Mouse (Mus musculus): ENCODE measurements at regions not wholly inside any gene's neighbourhood (a gene's known extent, or its start where the extent isn't known, plus 50 kb on each side); places are given as distances from the start of the nearest gene placed in this dataset.
A peak's percentile ranks its signal among the peaks of the same experiment; 100 is the strongest.
"Not testable (repeated sequence)": the region's sequence is repeated elsewhere in the genome, so short reads cannot be mapped to it uniquely, and the experiment has no call there.

DNA sequence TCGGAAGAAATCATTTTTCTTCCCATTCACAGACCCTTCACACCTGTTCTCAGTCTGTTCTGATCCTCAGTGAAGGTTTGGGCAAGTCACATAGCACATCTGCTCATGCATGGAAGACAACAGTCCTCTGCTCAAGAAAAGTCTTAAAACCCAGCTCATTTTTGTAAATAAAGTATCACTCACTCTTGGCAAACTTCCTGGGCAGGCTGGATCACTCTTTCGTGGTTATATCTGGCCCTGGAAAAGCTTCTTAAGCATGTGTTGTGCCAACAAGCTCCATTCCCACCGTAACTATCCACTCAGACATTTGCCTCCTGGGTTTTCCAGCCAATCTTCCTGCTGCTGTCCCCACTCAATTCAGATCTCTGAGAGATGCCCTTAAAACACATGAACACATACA, 103.2 kb upstream of the Cep85l start:
- DNase-seq = no peak

DNA sequence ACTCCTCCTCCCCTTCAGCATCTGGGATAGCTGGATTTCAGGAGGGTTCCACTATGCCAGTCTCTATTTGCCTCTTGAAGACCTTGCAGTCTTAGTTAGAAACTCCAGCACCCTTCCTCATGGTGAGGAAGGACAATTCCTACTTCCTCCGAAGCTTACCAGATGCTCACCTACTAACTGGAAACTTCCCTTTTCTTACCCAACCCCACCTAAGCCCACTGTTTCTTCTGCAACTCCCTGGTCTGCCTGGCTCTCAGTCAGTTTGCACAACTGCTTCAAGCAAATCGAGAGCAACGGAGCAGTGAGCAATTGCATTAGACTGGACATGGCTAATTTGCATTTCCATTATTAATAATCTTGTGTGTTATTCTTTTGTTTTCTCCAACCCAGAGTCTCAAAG, 90.5 kb upstream of the Cep85l start:
- no peak for DNase-seq

DNA sequence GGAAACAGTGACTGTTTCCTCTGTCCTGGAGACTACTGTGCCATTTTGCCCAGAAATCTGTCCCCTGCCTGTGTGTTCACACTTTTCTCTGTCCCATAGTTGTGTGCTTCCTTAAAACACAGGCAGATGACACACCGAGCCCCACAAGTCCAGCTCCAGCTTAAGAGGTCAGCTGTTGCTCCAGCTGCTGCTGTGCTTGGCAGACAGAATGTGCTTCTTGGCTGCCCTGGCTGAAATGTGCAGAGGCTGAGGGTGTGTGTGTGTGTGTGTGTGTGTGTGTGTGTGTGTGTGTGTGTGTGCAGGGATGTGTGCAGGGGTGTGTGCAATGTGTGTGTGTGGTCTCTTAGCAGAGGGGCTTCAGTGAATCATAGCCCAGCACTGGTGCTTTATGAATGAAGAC, 89.9 kb upstream of the Cep85l start:
- DNase-seq = no peak

DNA sequence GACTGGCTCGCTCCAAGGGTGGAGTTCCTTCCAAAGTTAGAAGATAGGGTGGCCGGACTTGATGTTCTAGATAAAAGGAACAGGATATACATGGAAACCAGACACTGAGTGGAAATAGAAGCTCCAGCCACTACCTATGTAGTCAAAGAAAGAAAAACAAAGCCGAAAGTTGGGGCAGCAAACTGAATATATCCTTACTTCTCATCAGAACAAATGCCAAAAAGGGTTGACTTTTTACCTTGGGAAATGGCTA, 88.5 kb upstream of the Cep85l start:
- DNase-seq = no peak

DNA sequence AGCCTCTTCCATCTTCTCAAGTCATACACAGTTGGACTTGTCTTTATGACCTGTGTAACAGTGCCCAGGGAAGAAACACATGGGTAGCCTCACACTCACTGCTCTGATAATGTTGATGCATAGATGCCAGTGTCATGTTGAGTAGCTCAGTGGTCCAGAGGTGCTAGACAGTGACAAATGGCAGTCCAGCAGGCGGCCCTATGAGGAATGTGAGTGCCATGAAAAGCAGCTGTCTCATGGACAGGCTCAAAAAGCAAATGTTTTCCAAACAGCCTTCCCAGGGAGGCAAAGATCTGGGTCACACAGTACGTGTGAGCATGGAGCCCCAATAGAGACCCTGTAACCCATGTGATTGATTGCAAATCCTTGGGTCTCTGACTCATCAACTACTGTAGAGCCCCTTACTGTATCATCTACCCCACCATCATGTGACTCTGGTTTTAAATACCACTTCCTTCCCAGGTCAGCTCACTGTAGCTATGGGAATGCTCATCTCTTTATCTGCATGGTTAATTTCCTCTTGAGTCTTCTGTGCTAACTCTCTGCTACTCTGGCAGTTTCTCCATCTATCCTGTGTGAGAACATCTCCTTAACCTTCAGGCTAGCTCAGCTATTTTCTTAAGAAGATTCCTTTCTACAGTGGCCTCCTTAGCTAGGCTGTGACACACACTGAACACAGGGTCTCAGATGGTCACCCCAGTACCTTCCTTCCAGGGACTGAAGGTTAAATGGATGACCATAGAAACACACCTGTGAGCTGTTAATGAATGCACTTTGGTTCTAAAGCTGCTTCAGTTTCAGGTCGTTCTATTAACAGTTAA, 87.9 kb upstream of the Cep85l start:
- DNase-seq = no peak

DNA sequence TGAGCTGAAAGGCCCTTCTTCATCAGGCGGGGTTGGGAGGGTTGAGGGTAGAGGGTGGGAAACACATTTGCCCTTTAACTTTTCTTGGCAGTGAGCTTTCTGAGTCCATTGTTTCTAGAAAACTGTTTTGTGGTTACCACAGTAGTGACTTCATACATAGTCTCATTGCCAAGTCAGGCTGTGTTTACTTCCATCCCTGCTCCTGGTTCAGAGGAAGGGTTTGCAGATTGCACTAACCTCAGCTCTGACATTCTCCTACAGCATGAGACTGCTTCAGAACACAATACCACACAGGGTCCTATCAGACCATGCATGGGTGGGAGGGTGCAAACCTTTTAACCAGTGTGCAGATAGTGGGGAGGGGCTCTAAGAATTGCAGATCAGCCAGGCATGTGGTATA, 87.1 kb upstream of the Cep85l start:
- no peak for DNase-seq

DNA sequence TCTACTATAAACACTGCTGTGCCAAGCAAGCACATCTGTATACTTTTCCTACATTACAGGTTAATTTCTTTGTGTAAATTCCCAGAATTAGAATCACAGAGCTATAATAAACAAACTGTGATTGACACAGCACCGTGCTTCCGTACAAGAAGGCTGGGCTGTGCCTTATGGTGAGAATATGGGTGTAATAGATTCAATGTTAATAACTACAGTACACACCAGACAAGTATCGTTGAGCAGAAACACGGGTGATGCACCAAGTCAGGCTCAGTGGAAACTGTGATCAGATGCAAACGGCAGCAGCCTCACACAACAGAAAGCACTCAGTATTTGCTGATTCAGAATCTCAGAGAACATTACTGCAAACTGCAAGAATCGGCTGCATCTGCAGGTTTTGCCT, 86.5 kb upstream of the Cep85l start:
- DNase-seq = no peak

DNA sequence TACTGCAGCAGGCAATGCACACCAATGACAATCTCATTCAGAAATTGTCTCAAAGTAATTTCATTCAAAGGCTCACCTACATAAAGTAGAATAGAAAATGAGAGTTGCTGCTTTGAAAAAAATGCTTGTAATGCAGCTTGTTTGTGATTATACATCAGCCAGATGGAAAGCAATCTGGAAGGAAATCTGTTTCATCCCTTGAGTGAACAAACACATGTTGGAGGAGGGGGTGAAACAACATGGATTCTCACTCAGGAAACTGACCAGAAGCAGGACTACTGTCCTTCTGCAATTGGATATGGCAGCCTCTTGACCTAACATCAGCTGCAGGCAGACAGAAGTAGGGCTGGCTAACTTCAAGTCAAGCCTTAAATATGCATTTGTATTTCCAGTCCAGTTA, 84.8 kb upstream of the Cep85l start:
- DNase-seq = no peak

DNA sequence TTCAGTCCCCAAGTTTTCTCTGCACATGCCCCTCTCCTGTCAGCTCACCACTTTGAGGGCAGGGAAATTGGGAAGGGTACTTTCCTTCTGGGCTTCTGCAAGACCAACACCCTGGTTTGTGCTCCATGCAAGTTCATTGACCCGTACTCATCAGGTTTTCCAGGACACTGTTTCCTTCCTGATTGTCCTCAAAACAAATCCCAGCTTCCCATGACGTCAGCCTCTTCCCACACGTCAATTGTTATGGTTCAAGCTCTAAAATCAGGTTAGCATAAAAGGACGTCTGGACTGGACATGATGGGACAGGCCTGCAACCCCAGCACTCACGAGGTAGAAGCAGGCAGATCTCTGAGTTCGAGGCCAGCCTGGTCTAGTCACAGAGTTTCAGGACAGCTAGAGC, 84.3 kb upstream of the Cep85l start:
- DNase-seq = no peak

DNA sequence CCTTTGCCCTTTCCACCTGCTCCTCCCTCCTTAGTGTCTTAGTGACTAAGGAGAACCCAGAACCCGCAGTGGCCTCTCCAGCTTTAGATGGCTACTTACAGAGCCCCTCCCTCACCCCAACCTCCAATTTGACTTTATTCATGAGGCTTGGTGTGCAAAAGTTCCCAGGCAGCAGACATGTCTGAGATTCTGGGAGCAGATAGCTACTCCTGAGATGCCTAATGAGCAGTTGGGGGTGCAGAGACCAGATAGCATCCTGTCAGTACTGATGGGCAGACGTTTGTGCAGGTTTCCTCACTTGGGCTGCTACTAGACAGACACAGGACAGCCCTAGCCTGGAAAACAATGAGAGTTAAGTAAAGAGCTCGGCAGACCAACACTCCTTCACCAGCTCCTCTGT, 83.7 kb upstream of the Cep85l start:
- no peak for DNase-seq

DNA sequence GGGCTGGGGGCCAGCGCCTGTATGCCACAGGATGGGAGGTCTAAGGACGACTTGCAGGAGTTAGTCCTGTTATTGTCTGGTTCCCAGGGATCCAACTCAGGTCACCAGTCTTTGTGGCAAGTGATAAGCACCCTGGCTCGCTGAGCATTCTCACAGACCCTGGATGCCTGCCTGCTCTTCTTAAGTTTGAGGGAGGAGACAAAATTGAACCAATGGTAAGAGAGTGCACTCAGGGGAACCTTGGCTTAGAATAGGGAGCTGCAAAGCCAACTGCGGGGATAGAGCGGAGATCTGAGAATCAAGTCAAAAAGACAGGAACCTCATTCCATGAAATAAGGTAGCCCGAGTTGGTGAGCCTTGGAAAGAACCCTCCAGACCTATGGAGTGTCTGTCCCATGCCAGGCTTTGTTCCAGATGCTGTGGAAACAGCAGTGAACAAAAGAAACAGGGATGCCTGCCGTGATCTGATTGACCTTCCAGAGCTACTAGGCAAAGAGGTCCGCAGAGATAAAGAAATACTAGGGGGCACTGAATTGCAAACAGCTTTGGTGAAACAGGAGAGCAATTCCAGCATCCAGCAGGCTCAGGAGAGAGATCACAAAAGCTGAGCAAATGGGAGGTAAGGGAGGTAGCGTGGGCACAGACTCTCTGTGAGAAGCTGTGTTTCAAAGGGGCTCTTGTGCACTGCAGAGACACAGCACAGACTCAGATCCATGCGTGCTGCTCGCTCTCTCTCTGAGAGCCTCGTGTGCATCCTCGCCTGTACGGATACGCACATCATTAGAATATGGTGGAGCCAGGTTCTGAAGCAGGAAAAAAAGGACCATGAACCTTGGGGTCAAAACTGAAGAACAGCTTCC, 82.9 kb upstream of the Cep85l start:
- no peak for DNase-seq

DNA sequence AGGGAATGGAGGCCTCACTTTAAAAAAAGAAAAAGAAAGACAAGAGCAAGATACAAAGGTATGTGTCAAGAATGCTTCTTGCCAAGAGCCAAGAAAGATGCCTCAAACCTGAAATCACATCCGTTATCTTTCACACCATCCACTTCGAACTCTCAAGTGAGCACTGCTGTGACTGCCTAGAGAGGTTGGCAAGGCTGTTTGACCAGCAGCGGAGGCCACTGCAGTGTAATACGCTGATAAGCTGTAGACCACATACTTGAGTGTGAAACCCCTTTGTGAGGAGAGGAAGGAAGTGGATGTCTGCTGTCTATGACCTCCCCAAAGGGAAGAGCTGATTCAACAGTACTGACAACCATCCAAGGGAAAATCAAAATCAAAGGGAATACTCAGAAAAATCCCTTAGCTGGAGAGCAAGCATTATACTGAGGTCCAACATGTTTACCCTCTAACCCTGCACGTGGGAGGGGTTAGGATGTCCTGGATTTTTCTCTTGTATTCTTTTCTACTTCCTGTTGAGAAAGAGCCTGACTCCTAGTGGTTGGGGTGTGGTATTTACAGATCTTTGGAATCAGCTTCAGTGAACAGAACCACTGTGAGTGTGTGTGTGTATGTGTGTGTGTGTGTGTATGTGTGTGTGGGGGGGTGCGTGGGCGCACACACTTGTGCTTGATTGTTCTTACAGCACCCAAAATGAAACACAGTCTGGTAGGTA, 81.5 kb upstream of the Cep85l start:
- no peak for DNase-seq

DNA sequence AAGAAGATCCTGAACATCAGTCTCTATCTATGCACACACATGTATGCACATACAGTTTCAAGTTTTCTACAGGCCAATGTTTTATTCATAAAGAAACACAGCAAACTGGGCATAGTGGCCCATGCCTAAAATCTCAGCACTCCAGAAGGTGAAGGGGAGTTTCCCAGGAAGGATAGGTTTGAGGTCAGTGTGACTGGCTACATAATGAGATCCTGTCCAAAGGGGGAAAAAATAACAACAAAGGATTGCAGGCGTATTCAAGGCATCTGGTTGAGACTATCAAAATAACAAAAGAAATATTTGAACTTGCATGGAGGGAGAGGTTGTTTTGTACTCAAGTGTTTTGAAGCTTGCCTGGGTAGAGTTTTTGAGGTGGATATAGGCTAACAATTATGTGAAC, 80.0 kb upstream of the Cep85l start:
- DNase-seq = not testable (repeated sequence)

DNA sequence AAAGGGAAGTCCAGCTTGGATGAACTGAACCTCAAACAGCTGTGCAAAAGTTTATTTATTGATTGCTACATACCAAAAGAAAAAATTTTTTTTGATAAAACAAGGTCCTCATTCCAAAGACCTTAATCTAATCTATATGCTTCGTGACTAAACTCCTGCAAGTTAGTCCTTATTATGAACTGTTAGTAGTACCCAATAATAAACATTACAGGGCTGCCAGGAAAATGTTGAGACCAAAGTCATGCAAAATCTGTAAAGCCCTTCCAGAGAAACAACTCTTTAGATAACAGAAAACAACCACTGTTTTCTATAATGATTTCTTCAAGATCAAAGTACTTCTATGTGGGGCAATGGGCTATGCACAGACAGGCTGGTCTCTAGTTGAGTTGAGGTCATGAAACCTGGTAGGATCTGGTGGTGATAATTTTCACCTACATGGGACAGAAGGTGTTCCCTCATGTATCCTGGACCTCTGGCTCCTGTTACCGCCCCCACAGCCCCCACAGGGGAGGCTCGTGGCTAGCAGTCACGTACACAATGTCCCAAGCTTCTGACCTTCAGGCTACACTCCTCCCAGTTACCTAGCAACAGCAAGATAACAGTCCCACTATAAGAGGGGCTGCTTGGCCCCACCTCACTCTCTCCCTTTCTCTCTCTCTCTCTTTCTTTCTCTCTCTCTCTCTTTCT, 76.4 kb upstream of the Cep85l start:
- DNase-seq = no peak

DNA sequence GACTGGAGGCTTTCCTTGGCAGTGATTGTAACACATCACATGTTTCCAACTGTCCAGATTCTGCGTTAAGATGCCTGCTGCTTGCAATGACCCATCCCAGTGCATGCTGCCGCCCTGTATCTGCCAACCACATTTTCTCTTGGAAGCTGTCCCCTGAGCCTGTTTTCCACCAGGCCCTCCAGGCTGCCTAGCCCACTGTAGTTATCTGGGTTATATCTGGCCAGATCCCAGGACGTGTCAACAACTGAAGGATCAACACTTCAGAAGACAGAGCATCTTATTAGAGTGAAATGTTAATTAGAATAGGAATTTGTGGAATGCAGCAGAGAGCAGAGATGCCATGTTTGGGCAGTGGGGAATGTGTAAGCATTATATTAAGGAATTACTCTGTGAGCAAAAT, 65.0 kb upstream of the Cep85l start:
- no peak for DNase-seq

DNA sequence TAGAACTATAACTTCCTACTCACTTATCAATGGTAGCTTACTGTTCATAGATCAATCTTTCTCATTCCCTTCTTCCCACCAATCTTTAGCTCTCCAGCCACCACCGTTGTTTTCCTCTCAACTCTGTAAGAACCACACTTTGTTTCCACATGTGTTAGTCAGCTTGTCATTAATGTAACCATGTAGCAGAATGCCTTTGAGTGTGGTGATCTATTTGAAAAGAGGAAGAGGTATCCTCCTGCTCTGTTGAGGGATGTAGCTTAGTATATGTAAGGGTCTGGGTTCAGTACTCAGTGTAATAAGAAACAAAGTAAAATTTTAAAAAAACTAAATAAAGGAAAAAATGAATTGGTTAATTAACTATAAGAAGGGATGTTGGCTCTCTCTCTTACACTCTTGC, 63.7 kb upstream of the Cep85l start:
- DNase-seq = no peak

DNA sequence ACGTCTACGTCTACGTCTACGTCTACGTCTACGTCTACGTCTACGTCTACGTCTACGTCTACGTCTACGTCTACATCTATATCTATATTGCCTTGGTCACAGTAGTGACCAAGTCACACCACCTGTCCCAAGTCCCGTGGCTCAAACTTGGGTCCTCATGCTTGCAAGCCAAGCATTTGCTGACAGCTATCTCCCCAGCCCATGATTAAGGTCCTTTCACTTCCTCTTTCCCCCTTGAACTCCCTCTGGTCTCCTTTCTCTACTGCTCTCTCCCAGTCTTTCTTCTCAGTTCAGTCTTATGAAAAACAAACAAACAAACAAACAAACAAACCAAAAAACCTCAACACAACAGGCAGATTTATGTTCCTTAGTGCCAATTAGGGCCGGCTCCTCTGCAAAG, 63.2 kb upstream of the Cep85l start:
- DNase-seq = no peak

DNA sequence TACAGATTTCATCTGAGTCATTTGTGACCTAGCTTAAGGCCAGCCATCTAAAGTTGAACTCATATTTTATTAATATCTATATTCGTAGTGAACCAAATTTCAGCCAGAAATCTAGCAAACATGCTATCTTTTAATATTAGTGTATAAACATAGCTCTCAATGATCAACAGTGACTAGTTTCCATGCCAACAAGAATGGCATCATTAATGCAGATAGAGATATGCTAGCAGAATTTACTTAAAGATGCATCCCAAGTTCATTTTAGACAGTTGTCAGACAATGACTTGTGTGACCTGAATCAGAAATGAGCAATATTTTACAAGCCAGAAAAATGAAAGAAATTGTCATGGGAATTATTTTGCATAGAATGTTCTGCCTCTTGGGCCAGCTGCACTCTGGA, 60.5 kb upstream of the Cep85l start:
- no peak for DNase-seq

DNA sequence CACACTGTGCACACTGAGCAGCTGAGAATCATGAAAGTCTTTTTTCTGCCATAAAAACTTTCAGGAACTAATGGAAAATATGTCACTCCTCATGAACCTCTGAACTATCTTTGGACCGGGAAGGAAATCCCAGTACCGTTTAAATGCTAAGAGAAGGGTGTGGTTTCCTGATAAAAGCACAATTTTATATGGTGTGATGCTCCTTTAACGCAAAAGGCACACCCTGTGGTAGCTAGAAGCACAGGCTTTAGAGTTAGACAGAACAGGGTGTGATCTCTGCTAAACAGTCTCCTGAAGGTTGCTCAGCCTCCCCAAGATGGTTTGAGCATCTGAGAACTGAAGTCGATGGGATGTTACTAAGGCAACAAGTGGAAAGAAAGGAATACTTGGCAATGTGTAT, 58.6 kb upstream of the Cep85l start:
- DNase-seq = no peak

DNA sequence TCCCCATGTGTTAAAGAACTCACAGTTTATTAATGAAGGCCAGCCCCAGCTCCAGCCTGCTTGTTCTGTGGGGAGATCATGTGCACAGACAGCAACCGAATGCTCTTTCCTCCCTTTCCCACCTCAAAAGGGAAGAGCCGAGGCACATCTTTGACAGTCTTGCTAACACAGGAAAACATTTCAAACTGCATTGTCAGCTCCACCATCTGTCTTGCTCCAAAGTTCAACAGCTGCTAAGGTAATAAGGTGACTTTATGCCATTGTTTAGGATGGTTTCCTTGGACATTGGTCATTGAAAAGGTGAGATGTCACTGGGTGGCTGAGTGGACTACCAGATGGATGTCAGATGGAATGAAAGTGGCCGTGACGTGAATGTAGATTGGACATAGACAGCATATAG, 58.0 kb upstream of the Cep85l start:
- no peak for DNase-seq

DNA sequence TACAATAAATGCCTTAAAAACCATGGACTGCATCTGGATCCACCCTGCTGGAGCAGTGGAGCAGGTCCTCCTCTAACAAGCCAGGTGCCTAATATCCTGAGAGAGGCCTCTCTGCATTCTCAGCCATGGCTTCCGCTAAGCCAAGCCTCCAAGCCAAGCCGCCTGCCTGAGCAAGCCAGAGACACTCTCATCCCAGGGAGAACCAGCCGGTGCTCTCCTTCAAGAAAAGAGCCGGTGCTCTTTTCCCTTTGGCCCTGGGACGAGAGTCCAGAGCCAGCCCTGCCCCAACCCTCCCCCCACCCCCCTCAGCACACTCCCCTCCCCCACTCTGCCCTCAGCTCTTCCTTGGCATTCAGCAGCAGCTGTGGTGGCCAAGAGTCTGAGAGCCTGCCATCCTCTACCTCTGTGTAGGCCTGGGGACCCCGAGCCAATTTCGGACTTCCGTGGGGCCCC, 56.3 kb upstream of the Cep85l start:
- DNase-seq = peak; percentile 14

DNA sequence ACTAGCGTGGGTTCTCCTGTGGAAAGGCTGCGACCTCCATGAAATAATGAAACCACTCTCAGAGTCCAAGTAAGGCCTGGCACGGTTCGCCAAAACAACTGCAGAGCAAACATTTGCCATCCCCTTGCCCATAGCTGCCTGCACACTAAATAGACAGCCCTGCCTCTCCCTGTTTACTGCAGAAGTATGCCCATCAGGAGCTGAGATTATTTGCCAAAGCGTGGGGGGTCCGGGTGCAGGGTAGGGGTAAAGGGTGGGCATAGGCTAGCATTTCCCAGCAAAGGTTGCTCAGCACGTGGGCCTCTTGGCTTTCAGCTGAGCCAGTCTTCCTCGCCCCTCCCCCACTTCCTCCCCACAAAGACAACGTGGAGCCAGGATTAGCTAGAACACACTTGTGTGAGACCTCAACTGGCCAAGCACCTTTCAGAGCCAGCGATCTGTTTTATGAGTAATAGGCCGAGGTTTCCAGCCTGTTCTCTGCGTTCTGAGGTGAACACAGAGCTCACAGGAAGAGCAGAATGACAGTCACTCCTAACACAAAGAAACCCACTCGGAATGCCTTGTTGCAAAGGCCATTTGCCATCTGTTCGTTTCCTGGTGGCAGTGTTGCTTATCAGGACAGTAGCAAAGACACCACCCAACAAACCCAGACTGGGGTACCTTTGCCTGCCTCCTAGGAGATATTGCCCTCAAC, 55.6 kb upstream of the Cep85l start:
- DNase-seq = peak; percentile 84
